Mouse (Mus musculus): Measurements from ENCODE around the gene Thap4. TPM values are rescaled to one million over a fixed set of nuclear protein-coding genes. Genes with fewer than 3 reads are reported as not detected.

Gene Thap4
- total and polyA plus RNA-seq, 3 experiments, result 35.8 to 52.4 (median 50.2) TPM

GRCm38 (mm10) chr1:93654275-93654674 lies 100.4 kb downstream of the Thap4 start:
- Histone ChIP-seq H3K36me3 (replicated peaks in 1 of 2; ENCODE audit: control insufficient read depth in 1 of 2, insufficient read depth in 1 of 2, low read length in 1 of 2) (no peaks in the 10 kb centered on the region), H3K79me2 (replicated peaks; ENCODE audit: control insufficient read depth, extremely low read depth, insufficient read depth, poor library complexity, severe bottlenecking) (no peaks in the 10 kb centered on the region), H3K9ac (ENCODE audit: insufficient read depth, low read depth) (no peak overlapping the region), H3K4me2 (ENCODE audit: insufficient read depth, low read depth, poor library complexity, severe bottlenecking) (no peak overlapping the region), H3K27ac (ENCODE audit: insufficient read depth, low read depth) (no peak overlapping the region), H3K9me3 (replicated peaks; ENCODE audit: low read length) (no peaks in the 10 kb centered on the region), H3K27me3 (replicated peaks) (peaks cover 6% of the 10 kb centered on the region), H3K4me3 (replicated peaks in 1 of 3; ENCODE audit: low read depth in 2 of 3, low read length in 2 of 3, poor library complexity in 1 of 3) (no peak overlapping the region), H3K4me1 (ENCODE audit: control insufficient read depth in 1 of 2, insufficient read depth in 2 of 2) (no peaks in the 10 kb centered on the region)
- TF ChIP-seq E2F4 (IDR thresholded peaks at IDR 0.05; ENCODE audit: insufficient replicate concordance, low read depth, low read length) (no peak), RCOR1 (conservative IDR thresholded peaks at IDR 0.05; ENCODE audit: low read depth, low read length) (no peak), CHD2 (IDR thresholded peaks at IDR 0.05; ENCODE audit: low read length) (no peak)
- dilution Hi-C loops (cut with MboI; ENCODE audit: extremely low pct_ligation_motif_present, extremely low pct_unique_long_range_greater_than_20kb, low sequenced_read_pairs) (no loop called here), in situ Hi-C loops (cut with MboI; ENCODE audit: low pct_ligation_motif_present, low pct_unique_long_range_greater_than_20kb, low sequenced_read_pairs) (no loop called here)
- no peak for DNase-seq (ENCODE audit: extremely low read depth)

Other genes with a start within 250 kb of the Thap4 start
- 1.8 and 2.4 TPM in 2 replicates for gene Farp2, start 242.8 kb downstream of the Thap4 start, total RNA-seq (2012; rRNA removed)
- 0.58 and 0.89 TPM in 2 replicates for gene Farp2, start 242.8 kb downstream of the Thap4 start, total RNA-seq (2014; rRNA removed)
- gene Farp2, start 242.8 kb downstream of the Thap4 start, polyA plus RNA-seq (2012; ENCODE audit: insufficient read length, low read depth), result 1.6 and 2.1 TPM in 2 replicates
- 34.9 and 45.1 TPM in 2 replicates for gene Stk25, start 96.2 kb downstream of the Thap4 start, total RNA-seq (2012; rRNA removed)
- gene Stk25, start 96.2 kb downstream of the Thap4 start, total RNA-seq (2014; rRNA removed), result 32.0 and 35.8 TPM in 2 replicates
- gene Stk25, start 96.2 kb downstream of the Thap4 start, polyA plus RNA-seq (2012; ENCODE audit: insufficient read length, low read depth), result 24.9 and 31.1 TPM in 2 replicates
- gene Bok, start 69.2 kb downstream of the Thap4 start, total RNA-seq (2012; rRNA removed), result 0.08 and 0.17 TPM in 2 replicates
- not detected in 2 replicates for gene Bok, start 69.2 kb downstream of the Thap4 start, total RNA-seq (2014; rRNA removed)
- gene Bok, start 69.2 kb downstream of the Thap4 start, polyA plus RNA-seq (2012; ENCODE audit: insufficient read length, low read depth), result not detected in 2 replicates
- 20.1 and 24.7 TPM in 2 replicates for gene Atg4b, start 3.4 kb downstream of the Thap4 start, total RNA-seq (2012; rRNA removed)
- 21.4 and 29.3 TPM in 2 replicates for gene Atg4b, start 3.4 kb downstream of the Thap4 start, total RNA-seq (2014; rRNA removed)
- 55.1 and 57.2 TPM in 2 replicates for gene Atg4b, start 3.4 kb downstream of the Thap4 start, polyA plus RNA-seq (2012; ENCODE audit: insufficient read length, low read depth)
- gene Dtymk, start 47.1 kb upstream of the Thap4 start, total RNA-seq (2012; rRNA removed), result 168 and 204 TPM in 2 replicates
- gene Dtymk, start 47.1 kb upstream of the Thap4 start, total RNA-seq (2014; rRNA removed), result 278 and 286 TPM in 2 replicates
- gene Dtymk, start 47.1 kb upstream of the Thap4 start, polyA plus RNA-seq (2012; ENCODE audit: insufficient read length, low read depth), result 196 TPM in 2 replicates
- gene Ing5, start 49.1 kb upstream of the Thap4 start, total RNA-seq (2012; rRNA removed), result 13.7 and 16.9 TPM in 2 replicates
- gene Ing5, start 49.1 kb upstream of the Thap4 start, total RNA-seq (2014; rRNA removed), result 16.2 and 16.3 TPM in 2 replicates
- 18.7 and 24.6 TPM in 2 replicates for gene Ing5, start 49.1 kb upstream of the Thap4 start, polyA plus RNA-seq (2012; ENCODE audit: insufficient read length, low read depth)
- gene D2hgdh, start 70.0 kb upstream of the Thap4 start, total RNA-seq (2012; rRNA removed), result 12.1 and 14.3 TPM in 2 replicates
- gene D2hgdh, start 70.0 kb upstream of the Thap4 start, total RNA-seq (2014; rRNA removed), result 10.3 and 13.1 TPM in 2 replicates
- 10.2 and 11.1 TPM in 2 replicates for gene D2hgdh, start 70.0 kb upstream of the Thap4 start, polyA plus RNA-seq (2012; ENCODE audit: insufficient read length, low read depth)
- 0.04 TPM in 1 of 2 replicates, not detected in the other for gene Gal3st2, start 106.4 kb upstream of the Thap4 start, total RNA-seq (2012; rRNA removed)
- not detected in 2 replicates for gene Gal3st2, start 106.4 kb upstream of the Thap4 start, total RNA-seq (2014; rRNA removed)
- gene Gal3st2, start 106.4 kb upstream of the Thap4 start, polyA plus RNA-seq (2012; ENCODE audit: insufficient read length, low read depth), result not detected in 2 replicates
- gene Gal3st2b, start 163.4 kb upstream of the Thap4 start, total RNA-seq (2012; rRNA removed), result not detected in 2 replicates
- gene Gal3st2b, start 163.4 kb upstream of the Thap4 start, total RNA-seq (2014; rRNA removed), result not detected in 2 replicates
- not detected in 2 replicates for gene Gal3st2b, start 163.4 kb upstream of the Thap4 start, polyA plus RNA-seq (2012; ENCODE audit: insufficient read length, low read depth)
- gene Gal3st2c, start 235.6 kb upstream of the Thap4 start, total RNA-seq (2012; rRNA removed), result not detected in 2 replicates
- not detected in 2 replicates for gene Gal3st2c, start 235.6 kb upstream of the Thap4 start, total RNA-seq (2014; rRNA removed)
- gene Gal3st2c, start 235.6 kb upstream of the Thap4 start, polyA plus RNA-seq (2012; ENCODE audit: insufficient read length, low read depth), result not detected in 2 replicates